Mouse (Mus musculus) liver, embryonic 14.5 days (tissue): ENCODE results near the gene Arid1b. TPM values are rescaled to one million over a fixed set of nuclear protein-coding genes. Genes with fewer than 3 reads are reported as not detected.

Experiments used
- ATAC-seq: fragments of 200-750 bp; cut with Nextera tagmentation; 2 replicates; pipeline ENCODE4 v1.8.0; 2017; ENCODE audit warnings: moderate number of reproducible peaks, mild to moderate bottlenecking, moderate library complexity; ENCODE audit not compliant: insufficient read depth
- DNase-seq, 3 experiments: peaks; one replicate each; pipeline ENCODE4 v3.0.0-alpha.2; 2012 to 2013; ENCODE audit warnings: low read depth in 3 of 3, low spot score in 3 of 3
- H3K27ac ChIP-seq: fragments of 300-500 bp; sonication (generic); 2 replicates; pipeline ENCODE4 v1.5.1; 2014; ENCODE audit warnings: moderate library complexity, mild to moderate bottlenecking, control low read depth, inconsistent platforms
- H3K27me3 ChIP-seq: fragments of 300-500 bp; sonication (generic); 2 replicates; pipeline ENCODE4 v1.6.1; 2014; ENCODE audit warnings: mild to moderate bottlenecking, low read length, moderate library complexity; ENCODE audit not compliant: control insufficient read depth, insufficient read depth
- H3K36me3 ChIP-seq: fragments of 300-500 bp; sonication (generic); replicated peaks from 2 replicates; pipeline ENCODE4 v1.6.1; 2014; ENCODE audit warnings: low read depth; ENCODE audit not compliant: control insufficient read depth, insufficient read depth
- H3K4me1 ChIP-seq, 2 experiments: fragments of 200-500 bp in 1 of 2; fragments of 300-500 bp in 1 of 2; sonication (generic) in 1 of 2; replicated peaks; 2 replicates each; pipeline ENCODE4 v1.6.1; 2012 to 2014; ENCODE audit warnings: antibody characterized with exemption in 1 of 2, inconsistent platforms in 1 of 2, low read length in 1 of 2; ENCODE audit not compliant: control insufficient read depth in 2 of 2, insufficient read depth in 2 of 2
- H3K4me2 ChIP-seq: fragments of 300-500 bp; sonication (generic); 2 replicates; pipeline ENCODE4 v1.6.1; 2014; ENCODE audit warnings: low read depth, mild to moderate bottlenecking, control low read depth, moderate library complexity
- H3K4me3 ChIP-seq, 2 experiments: fragments of 200-500 bp in 1 of 2; fragments of 300-500 bp in 1 of 2; sonication (generic) in 1 of 2; 2 replicates each; pipeline ENCODE4 v1.5.1; 2012 to 2014; ENCODE audit warnings: low read depth in 2 of 2, low read length in 2 of 2, mild to moderate bottlenecking in 2 of 2, control low read depth in 1 of 2, inconsistent platforms in 1 of 2, moderate library complexity in 1 of 2; ENCODE audit not compliant: insufficient read depth in 1 of 2
- H3K9ac ChIP-seq: fragments of 300-500 bp; sonication (generic); replicated peaks from 2 replicates; pipeline ENCODE4 v1.6.1; 2014; ENCODE audit warnings: mild to moderate bottlenecking, control low read depth, moderate library complexity
- H3K9me3 ChIP-seq: fragments of 300-500 bp; sonication (generic); 2 replicates; pipeline ENCODE4 v1.6.1; 2016; ENCODE audit warnings: low read length, mixed read lengths; ENCODE audit not compliant: control insufficient read depth
- CTCF ChIP-seq: IDR thresholded peaks from 2 replicates; pipeline ENCODE4 v1.5.1; 2016; ENCODE audit warnings: antibody characterized with exemption, low read depth, control low read depth
- EP300 ChIP-seq: IDR thresholded peaks from 2 replicates; pipeline ENCODE4 v1.6.1; 2016; ENCODE audit warnings: antibody characterized with exemption, low read depth
- WGBS: fragments of 180-500 bp; shearing (Covaris S2); extraction: QIAGEN DNeasy Blood & Tissue Kit; methylation state at CpG from one replicate; pipeline ENCODE4 v1.1.7; 2014; ENCODE audit not compliant: insufficient replicate concordance; 5-methylcytosine and 5-hydroxymethylcytosine counted together
- polyA plus RNA-seq, 2 experiments: library from polyadenylated mRNA; depleted of rRNA in 1 of 2; stranded (reverse) in 1 of 2; unstranded in 1 of 2; fragments of >200 nt; fragmentation: Nextera tagmentation in 1 of 2; extraction: Ambion mirVana in 1 of 2; gene quantifications; 2 replicates each; pipeline versions ENCODE4 v1.2.1 to v1.2.3; 2012 to 2014

Arid1b gene
- polyA plus RNA-seq, 2 experiments: 2.6 to 3.1 TPM

- ATAC-seq: no peak
- 65% methylated on average over 2 of the region's 2 CpGs for WGBS
- H3K36me3 ChIP-seq: 0 out of 2 replicates have a peak, but pooled peaks cover 2% of the 10 kb centered on the region
- H3K27ac ChIP-seq: no peak overlapping the region
- no peaks in the 10 kb centered on the region for H3K27me3 ChIP-seq
- no peak overlapping the region for H3K9ac ChIP-seq
- TF ChIP-seq EP300 (no peak), CTCF (no peak)
- no peak for DNase-seq
- H3K4me1 ChIP-seq: no peaks in the 10 kb centered on the region
- H3K4me3 ChIP-seq: no peak overlapping the region
- no peaks in the 10 kb centered on the region for H3K9me3 ChIP-seq
- H3K4me2 ChIP-seq: no peak overlapping the region
These were observed 45.7 kb downstream of the Arid1b start for GRCm38 (mm10) chr17:5039826-5040225.

DNA sequence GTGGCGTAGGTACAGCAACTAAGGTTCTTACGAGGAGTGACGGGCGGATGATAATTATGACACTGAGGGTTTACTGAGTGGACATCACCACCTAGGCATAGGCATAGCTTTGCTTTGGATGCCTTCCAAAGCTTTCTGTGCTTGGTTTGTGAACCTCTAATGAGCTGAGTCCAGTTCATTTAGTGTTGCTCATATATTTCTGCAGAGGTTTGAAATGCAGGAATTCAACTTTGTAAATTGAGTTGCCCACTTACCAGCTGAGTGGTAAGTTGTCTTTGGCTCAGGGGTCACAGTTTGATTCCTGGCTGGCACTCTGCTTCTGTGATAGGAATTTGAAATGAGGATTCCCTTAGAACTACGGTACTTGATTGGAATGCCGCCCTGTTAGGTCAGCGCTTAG is 49.7 kb downstream of the Arid1b start:
- Histone ChIP-seq H3K4me2 (no peak overlapping the region), H3K9ac (no peak overlapping the region), H3K27me3 (no peaks in the 10 kb centered on the region), H3K4me3 (no peak overlapping the region), H3K36me3 (0 out of 2 replicates have a peak, but pooled peaks cover 2% of the 10 kb centered on the region), H3K4me1 (no peaks in the 10 kb centered on the region), H3K27ac (no peak overlapping the region), H3K9me3 (no peaks in the 10 kb centered on the region)
- ATAC-seq (no peak), DNase-seq (no peak)
- 83% methylated on average over 7 of the region's 7 CpGs for WGBS
- no peak for TF ChIP-seq CTCF
- no peak for TF ChIP-seq EP300

GRCm38 (mm10) chr17:5045613-5046012 is 51.5 kb downstream of the Arid1b start:
- ATAC-seq (no peak), DNase-seq (no peak)
- no peaks in the 10 kb centered on the region for H3K4me1 ChIP-seq
- H3K4me3 ChIP-seq: no peak overlapping the region
- TF ChIP-seq EP300 (no peak), CTCF (no peak)
- no peaks in the 10 kb centered on the region for H3K9me3 ChIP-seq
- H3K4me2 ChIP-seq: no peak overlapping the region
- no peaks in the 10 kb centered on the region for H3K27me3 ChIP-seq
- 73% methylated on average over 5 of the region's 5 CpGs for WGBS
- no peak overlapping the region for H3K27ac ChIP-seq
- 0 out of 2 replicates have a peak, but pooled peaks cover 2% of the 10 kb centered on the region for H3K36me3 ChIP-seq
- no peak overlapping the region for H3K9ac ChIP-seq

DNA sequence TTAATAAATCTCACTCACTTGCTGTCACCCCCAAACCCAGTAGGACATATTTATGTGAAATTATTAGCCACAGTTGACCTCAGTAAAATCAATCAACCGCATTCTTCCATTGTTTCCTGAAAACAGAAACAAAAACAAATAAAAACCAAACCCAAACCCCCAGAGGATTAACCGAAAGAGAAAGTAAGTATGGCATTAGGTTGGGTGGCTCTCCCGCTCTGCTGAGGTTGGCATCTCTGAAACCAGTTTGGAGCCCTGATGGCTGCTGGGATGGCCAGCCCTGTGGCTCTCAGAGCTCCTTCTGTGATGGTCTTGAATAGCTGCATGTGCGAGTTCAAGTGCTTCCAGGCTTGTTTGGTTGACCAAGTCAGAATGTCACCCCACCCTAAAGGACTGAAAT is 53.2 kb downstream of the Arid1b start:
- WGBS: 76% methylated on average over 4 of the region's 4 CpGs
- no peak overlapping the region for H3K27ac ChIP-seq
- no peaks in the 10 kb centered on the region for H3K27me3 ChIP-seq
- H3K36me3 ChIP-seq: no peaks in the 10 kb centered on the region
- no peak overlapping the region for H3K4me3 ChIP-seq
- H3K9me3 ChIP-seq: no peaks in the 10 kb centered on the region
- no peaks in the 10 kb centered on the region for H3K4me1 ChIP-seq
- no peak overlapping the region for H3K4me2 ChIP-seq
- no peak overlapping the region for H3K9ac ChIP-seq
- no peak for ATAC-seq
- TF ChIP-seq CTCF (no peak), EP300 (no peak)
- no peak for DNase-seq

DNA sequence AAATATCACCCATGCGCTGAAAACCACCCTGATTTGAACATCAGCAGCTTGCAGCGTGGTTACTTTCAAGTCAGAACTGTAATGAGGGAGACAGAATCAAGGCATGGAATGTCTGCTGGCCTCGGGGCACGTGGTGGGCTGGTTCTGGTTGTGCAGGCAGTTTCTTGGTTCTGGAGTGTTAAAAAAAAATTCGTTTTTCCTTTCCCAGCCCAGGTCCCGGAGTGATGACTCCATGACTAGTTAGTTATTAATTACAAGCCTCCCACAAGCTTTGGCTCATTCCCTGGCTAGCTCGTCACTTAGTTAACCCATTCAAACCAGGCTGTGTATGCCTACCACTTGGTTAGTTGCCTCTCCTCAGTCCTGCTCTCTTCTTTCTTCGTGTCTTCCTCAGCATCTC is 56.1 kb downstream of the Arid1b start:
- no peak overlapping the region for H3K4me3 ChIP-seq
- H3K27me3 ChIP-seq: no peaks in the 10 kb centered on the region
- H3K4me2 ChIP-seq: no peak overlapping the region
- H3K36me3 ChIP-seq: no peaks in the 10 kb centered on the region
- H3K4me1 ChIP-seq: peaks cover 0 to under 1% of the 10 kb centered on the region in 2 experiments; a peak in 1 of 4 replicates
- no peak overlapping the region for H3K27ac ChIP-seq
- ATAC-seq (no peak), DNase-seq (no peak)
- H3K9ac ChIP-seq: no peak overlapping the region
- 70% methylated on average over 8 of the region's 8 CpGs for WGBS
- TF ChIP-seq EP300: no peak
- no peak for TF ChIP-seq CTCF
- H3K9me3 ChIP-seq: no peaks in the 10 kb centered on the region
